Mouse (Mus musculus) CD4-positive, CD25-positive, alpha-beta regulatory T cell, adult 4 months (primary cell): Measurements from ENCODE around the gene Gm45623. TPM values are rescaled to one million over a fixed set of nuclear protein-coding genes. Genes with fewer than 3 reads are reported as not detected.

Experiments
- ATAC-seq: one replicate; pipeline ENCODE4 v1.8.0; 2017
- polyA plus RNA-seq, 2 experiments: library from polyadenylated mRNA; unstranded; fragments of 100-300 nt; shearing (Covaris generic); gene quantifications; one replicate each; pipeline ENCODE4 v1.2.1; 2017

Gene Gm45623
- polyA plus RNA-seq = not detected

DNA sequence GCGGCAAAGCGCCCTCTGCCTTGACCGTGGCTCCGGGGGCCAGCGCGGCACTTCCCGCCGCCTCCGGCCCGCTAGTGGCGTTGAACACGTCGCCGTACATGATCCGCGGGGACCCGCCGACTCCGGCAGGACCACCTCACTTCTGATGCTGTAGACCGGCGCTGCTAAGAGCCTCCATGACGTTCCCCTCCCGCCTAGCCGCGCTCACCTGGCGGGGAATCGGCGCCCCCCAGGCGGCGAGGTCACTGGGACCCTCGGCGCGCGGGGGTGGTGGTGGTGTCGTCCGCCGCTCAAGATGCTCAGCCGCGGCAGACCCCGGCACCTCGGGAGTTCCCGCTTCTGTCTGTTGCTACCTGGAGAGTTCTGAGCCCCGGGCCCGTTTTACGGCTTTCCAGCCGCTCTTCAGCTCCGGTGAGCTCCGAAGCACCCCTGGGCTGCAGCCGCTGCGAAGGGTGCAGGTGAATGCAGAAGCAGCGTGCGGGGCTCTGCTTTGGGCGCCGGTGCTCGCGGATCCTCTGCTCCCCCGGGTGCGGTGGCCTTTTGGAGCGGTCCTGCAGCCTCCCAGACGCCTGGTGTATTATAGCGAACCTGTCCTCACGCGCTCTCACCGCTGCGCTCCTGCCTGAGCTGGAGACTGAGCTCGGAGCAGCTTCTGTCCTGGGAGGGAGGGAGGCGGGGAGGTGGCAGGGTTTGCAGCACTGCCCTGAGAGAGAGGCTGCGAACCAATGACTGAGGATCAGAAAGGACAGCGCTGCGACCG is at the start of gene Gm45623:
TSS of gene Gm45623 (minus strand) at position 636 of the 760 bp plus-strand sequence.
- no peak for ATAC-seq

- no peak for ATAC-seq
Measured at GRCm38 (mm10) chr13:56797459-56797858, 43.8 kb upstream of the Gm45623 start.

- ATAC-seq = no peak
Measured at GRCm38 (mm10) chr13:56795501-56795900, 41.9 kb upstream of the Gm45623 start.

- no peak for ATAC-seq
Measured at GRCm38 (mm10) chr13:56794441-56794840, 40.8 kb upstream of the Gm45623 start.

GRCm38 (mm10) chr13:56792844-56793243 is 39.2 kb upstream of the Gm45623 start:
- ATAC-seq = no peak

GRCm38 (mm10) chr13:56790683-56791082 is 37.1 kb upstream of the Gm45623 start:
- no peak for ATAC-seq

DNA sequence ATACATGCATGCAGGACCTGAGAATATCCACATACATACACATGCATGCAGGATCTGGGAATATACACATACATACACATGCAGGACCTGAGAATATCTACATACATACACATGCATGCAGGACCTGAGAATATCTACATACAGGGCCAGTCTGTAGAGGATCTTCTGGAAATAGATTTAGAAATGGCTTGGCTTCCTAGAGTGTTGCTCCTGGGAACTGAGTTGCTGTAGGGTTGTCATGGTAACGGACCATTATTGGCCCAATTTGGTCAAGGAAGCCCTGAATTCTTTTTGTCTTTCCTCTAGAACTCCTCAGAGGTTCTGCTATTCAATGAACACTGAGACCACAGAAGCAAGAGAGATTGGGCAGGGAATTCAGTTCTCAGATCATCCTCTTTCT is 29.0 kb upstream of the Gm45623 start:
- ATAC-seq = no peak

- no peak for ATAC-seq
Measured at GRCm38 (mm10) chr13:56781697-56782096, 28.1 kb upstream of the Gm45623 start.

DNA sequence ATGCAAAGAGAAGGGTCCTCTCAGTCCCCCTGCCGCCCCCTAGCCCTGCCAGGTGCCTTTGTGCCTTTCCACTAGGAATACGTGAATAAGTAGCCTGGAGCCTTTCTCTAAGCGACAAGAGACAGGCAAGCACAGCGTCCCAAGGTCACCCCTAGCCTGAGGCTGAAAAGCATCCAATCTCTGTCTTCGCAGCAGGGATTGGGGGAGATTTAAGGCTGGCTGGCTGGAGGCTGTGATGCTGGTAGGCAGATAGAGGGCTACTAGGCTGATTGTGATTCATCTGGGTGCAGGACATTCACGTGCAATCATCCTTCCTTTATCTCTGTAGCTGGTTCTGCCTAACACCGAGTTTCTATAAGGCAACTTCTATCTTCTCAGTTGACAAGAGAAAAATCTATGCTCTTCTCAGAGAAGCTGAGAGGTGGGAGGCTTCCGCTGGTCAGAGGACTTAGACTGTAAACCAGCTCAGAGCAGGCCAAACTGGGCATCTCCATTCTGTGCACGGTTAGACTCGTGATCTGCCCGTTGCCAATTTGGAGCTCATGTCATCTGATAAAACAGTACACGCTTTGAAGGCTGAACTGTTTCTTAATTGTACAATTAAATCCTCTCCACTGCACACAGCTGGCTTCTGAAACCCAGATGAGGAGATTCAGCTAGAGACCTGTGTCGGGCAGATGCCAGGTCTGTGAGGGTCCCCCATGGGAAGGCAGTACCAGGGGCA is 27.3 kb upstream of the Gm45623 start:
- no peak for ATAC-seq

DNA sequence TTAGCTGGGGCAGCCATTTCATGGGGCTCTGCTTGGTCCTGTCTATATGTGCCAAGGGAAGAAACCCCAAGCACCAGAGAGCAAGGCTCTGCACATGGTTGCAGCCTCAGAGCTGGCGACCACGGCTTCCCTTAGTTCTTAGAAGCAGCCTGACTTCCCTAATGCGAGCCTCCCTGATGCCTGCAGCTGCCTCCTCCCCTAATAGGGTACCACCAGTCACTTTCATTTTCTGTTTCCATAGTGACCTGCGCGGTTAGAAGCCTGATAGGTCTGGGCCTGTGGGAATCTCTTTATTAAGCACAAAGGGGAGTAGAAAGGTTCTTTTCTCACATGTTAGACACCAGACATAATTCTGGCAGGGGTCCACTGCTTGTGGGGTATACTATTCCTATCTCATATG is 20.7 kb upstream of the Gm45623 start:
- peak; percentile 98 for ATAC-seq

DNA sequence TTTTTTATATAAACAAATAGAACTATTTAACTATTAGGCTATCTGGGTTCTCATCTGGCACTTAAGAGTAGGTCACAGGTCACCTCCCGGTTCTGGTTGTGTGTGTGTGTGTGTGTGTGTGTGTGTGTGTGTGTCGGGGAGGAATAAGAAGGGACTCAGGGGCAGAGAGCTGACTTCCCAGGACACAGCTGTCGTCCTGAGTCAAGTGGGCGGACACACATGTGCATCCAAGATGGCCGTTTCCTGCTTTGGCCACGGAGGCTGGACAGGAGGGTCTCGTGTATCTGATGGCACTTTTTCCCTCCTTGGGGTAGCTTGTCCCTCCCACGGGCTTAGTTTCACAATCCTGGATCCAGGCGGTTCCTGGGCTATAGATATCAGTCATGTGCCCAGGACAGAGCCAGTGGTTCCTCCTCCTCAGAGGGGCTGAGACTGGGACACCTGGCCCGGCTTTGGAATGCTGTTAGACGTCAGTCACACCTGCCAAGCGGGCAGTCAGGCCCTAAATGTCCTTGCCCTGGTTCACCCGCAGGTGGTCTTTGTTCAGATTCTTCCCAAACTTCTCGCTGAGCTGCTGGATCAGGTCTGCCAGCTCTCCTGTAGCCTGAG is 19.7 kb upstream of the Gm45623 start:
- ATAC-seq = no peak

GRCm38 (mm10) chr13:56772592-56772991 is 19.0 kb upstream of the Gm45623 start:
- ATAC-seq = no peak

DNA sequence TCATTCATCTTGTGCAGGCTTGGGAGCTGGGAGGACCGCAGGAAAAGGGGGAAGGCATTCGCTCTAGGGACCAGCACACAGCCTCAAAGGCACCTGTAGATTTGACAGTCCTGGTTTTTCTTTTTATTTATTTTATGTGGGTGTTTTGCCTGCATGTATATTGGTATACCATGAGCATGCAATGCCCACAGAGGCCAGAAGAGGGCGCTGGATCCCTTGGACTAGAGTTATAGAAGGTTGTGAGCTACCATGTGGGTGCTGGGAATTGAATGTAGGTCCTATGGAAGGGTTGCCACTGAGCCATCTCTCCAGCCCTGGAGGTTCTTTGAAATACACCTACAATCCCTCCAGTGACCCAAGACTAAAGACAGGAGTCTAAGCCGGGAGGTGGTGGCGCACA is 17.2 kb upstream of the Gm45623 start:
- no peak for ATAC-seq

- ATAC-seq = no peak
Measured at GRCm38 (mm10) chr13:56770136-56770578, 16.5 kb upstream of the Gm45623 start.

GRCm38 (mm10) chr13:56769431-56769830 is 15.8 kb upstream of the Gm45623 start:
- no peak for ATAC-seq

DNA sequence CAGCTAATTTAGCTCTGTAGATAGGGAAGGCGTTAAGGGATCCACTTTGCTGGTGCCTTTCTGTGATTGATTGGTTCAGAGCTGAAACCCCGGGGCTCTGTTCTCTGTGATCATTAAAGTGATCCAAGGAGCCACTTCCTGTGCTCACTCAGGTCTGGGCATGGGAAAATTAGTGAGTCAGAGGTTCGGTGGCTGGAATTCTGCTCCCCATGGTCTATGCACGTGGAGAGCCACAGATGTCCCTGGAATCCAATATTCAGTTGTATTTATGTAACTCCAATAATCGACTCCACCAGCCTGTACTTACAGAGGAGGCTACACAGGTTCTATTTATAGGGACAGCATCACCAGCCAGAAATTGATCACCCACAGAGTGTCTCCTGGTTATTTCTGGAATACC is 12.6 kb upstream of the Gm45623 start:
- no peak for ATAC-seq

DNA sequence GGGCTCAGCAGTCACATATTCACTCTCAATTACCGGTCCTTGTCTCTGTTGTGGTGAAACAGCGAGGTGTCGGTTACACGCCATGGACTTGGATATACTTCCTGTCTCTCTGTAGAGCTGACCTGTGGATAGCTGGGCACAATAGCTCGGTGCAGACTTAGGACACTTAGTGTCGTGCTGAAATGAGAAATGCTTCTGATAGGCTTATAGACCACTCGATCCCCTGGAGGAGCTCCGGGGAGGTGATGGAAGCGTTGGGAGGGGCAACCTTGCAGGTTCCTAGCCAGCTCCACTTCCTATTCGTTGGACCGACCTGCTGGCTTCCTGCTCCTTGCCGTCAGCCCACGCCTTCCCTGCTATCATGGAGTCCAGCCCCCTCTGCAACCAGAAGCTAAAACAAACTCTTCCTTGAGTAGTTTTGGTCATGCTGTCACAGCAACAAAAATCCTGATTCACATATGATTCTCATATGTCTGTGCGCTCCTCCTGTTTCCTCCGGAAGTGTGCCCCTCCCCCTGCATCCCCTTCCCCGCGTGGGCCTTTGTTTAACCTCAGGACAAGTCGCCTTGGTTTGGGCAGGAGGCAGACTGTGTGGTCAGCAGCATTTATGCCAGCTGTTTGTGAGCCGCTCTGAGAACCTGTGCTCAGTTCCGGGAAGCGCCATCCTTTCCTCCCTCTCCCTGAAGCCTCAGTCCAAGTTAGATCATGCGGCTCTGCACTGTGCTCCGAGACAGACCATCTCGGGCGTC is 11.8 kb upstream of the Gm45623 start:
- peak; percentile 74 for ATAC-seq

DNA sequence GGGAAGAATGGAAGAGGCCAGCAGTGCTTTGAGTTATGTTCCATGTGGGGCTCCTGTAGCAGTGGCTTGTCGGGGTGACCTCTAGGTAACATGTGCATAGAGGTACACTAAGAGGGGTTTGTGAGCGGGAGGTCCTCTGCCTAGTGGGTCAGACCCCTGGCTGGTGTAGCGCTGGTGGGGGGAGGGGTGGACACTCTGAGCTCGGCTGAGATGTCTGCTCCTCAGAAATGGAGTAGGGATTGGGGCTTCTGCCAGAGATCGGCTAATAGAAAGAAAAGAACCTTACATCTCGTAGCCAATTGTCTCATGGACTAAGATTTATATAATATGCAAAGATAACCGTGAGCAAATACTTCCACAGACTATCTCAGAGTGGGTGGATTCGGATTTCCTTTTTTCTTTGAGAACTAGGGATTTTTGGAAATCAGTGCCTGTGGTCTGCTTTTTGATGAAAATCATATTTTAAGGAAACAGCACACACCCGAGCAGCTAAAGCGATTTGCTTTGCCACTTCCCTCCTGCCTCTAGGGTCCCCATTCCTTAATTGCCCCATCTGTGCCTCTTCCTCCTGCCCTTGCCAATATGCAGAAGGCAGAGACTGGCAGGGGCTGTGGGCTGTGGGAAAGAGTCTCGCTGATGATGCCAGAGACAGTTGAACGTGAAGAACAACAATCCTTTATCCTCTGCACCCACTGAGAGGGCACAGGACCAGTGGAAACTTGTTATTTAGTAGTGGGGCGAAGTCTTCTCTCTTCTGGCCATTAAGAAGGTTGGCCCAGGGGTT is 9.0 kb upstream of the Gm45623 start:
- no peak for ATAC-seq

GRCm38 (mm10) chr13:56758492-56758891 is 4.9 kb upstream of the Gm45623 start:
- ATAC-seq = no peak

DNA sequence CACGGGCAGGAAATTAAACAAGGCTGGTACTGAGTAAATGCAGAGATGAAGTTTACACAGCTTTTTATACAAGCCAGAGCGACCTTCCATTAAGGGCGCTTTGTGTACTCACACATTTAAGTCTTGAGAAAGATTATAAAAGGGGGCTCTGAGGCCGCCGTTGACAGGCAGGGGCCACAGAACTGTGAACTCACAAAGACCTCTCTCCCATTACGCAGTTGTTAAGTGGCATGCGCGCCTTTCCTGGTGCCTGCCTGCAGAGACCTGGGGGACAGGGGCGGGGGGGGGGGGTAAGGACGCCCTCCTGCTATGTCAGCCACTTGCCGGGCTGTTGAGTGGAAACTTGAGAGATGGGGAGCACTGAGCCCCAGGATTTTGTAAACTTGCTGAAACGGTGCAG is 3.6 kb upstream of the Gm45623 start:
- ATAC-seq = no peak

DNA sequence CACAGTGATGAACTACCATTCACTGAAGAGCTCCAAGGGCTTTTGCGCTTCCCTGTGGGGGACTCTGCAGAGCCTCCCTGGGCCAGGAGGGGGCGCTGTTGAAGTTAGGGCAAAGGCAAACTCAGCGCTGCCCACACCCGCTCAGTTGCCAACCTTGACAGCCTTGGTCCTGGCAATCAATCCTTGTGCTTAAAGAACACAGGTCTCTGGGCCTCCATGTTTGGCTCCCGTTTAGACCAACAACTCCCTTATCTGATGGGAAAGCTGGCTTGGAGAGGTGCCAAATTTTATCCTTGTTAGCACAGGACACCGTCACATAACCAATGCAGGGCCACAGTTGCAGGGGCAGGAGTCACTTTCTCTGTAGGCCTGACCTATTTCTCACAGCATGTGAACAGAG is 2.2 kb upstream of the Gm45623 start:
- no peak for ATAC-seq
